Mouse (Mus musculus) heart, embryonic 16.5 days (tissue): ENCODE measurements around the gene Rps4x. TPM values are rescaled to one million over a fixed set of nuclear protein-coding genes. Genes with fewer than 3 reads are reported as not detected.
"Not testable (repeated sequence)": the region's sequence is repeated elsewhere in the genome, so short reads cannot be mapped to it uniquely, and the experiment has no call there.

Experiments used
- ATAC-seq: fragments of 200-750 bp; cut with Nextera tagmentation; replicated peaks from 2 replicates; pipeline ENCODE4 v1.8.0; 2017; ENCODE audit warnings: moderate number of reproducible peaks; ENCODE audit not compliant: insufficient read depth, low FRiP score; ENCODE audit errors: extremely low read depth
- H3K27ac ChIP-seq: fragments of 300-500 bp; sonication (generic); 2 replicates; pipeline ENCODE4 v1.5.1; 2014; ENCODE audit warnings: mild to moderate bottlenecking, low read length, control low read depth, moderate library complexity
- H3K27me3 ChIP-seq: fragments of 300-500 bp; sonication (generic); 2 replicates; pipeline ENCODE4 v1.6.1; 2014; ENCODE audit warnings: low read length, mixed read lengths; ENCODE audit not compliant: control insufficient read depth, insufficient read depth
- H3K36me3 ChIP-seq: fragments of 300-500 bp; sonication (generic); 2 replicates; pipeline ENCODE4 v1.6.1; 2014; ENCODE audit not compliant: control insufficient read depth, insufficient read depth
- H3K4me1 ChIP-seq: fragments of 300-500 bp; sonication (generic); 2 replicates; pipeline ENCODE4 v1.6.1; 2014; ENCODE audit warnings: low read length, mixed read lengths; ENCODE audit not compliant: control insufficient read depth, insufficient read depth
- H3K4me2 ChIP-seq: fragments of 300-500 bp; sonication (generic); 2 replicates; pipeline ENCODE4 v1.6.1; 2014; ENCODE audit warnings: low read depth, mild to moderate bottlenecking, control low read depth, low read length
- H3K4me3 ChIP-seq: fragments of 300-500 bp; sonication (generic); 2 replicates; pipeline ENCODE4 v1.5.1; 2014; ENCODE audit warnings: mild to moderate bottlenecking, control low read depth, low read length
- H3K9ac ChIP-seq: fragments of 300-500 bp; sonication (generic); 2 replicates; pipeline ENCODE4 v1.6.1; 2014; ENCODE audit warnings: low read length, control low read depth
- H3K9me3 ChIP-seq: fragments of 300-500 bp; sonication (generic); replicated peaks from 2 replicates; pipeline ENCODE4 v1.6.1; 2016; ENCODE audit warnings: low read length; ENCODE audit not compliant: control insufficient read depth
- WGBS: fragments of 180-500 bp; shearing (Covaris S2); extraction: QIAGEN DNeasy Blood & Tissue Kit; methylation state at CpG from one replicate; pipeline ENCODE4 v1.1.7; 2014; 5-methylcytosine and 5-hydroxymethylcytosine counted together
- polyA plus RNA-seq: library from polyadenylated mRNA; unstranded; fragments of >200 nt; fragmentation: Nextera tagmentation; extraction: Ambion mirVana; gene quantifications from 2 replicates; pipeline ENCODE4 v1.2.1, GENCODE M21; 2015

Rps4x gene
- polyA plus RNA-seq, result 436 and 437 TPM in 2 replicates

GRCm38 (mm10) chrX:102188712-102189497 is at the start of gene Rps4x:
Gene Rps4x (minus strand): TSS chrX:102189394.
- peak within 1 kb of the TSS; percentile 82 for H3K9ac ChIP-seq
- H3K27me3 ChIP-seq, result no peaks in the 10 kb centered on the region
- peak within 1 kb of the TSS; percentile 81 for H3K27ac ChIP-seq
- H3K9me3 ChIP-seq, result no peaks in the 10 kb centered on the region
- ATAC-seq, result peak; percentile 83
- peak within 1 kb of the TSS; percentile 77 for H3K4me2 ChIP-seq
- 14% methylated on average over 37 of the region's 37 CpGs for WGBS
- H3K4me3 ChIP-seq, result peak within 1 kb of the TSS; percentile 70
- peaks cover 6% of the 10 kb centered on the region; the same call in 1 of the 2 replicates for H3K4me1 ChIP-seq
- H3K36me3 ChIP-seq, result peaks cover 7% of the 10 kb centered on the region

DNA sequence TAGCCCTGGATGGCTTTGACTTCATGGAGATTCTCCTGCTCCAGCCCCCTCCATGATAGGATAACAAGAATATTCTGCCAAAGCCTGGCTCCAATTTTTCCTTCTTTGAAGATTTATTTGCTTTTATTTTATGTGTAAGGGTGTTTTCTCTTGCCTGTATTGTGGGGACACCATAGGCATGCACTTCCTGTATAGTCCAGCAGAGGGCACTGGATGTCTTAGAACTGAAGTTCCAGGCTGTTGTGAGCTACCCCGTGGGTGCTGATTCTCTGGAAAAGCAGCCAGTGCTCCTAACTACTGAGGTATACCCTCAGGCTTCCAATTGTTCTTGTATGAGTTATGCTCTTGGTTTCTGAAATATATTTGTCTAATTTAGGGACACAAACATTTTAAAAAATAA is 29.9 kb upstream of the Rps4x start:
- Histone ChIP-seq H3K9ac (no peak overlapping the region), H3K4me1 (no peaks in the 10 kb centered on the region), H3K27me3 (no peaks in the 10 kb centered on the region), H3K36me3 (no peaks in the 10 kb centered on the region), H3K27ac (no peak overlapping the region), H3K4me3 (no peak overlapping the region), H3K4me2 (no peak overlapping the region), H3K9me3 (no peaks in the 10 kb centered on the region)
- 7% methylated on average over 1 of the region's 1 CpGs for WGBS
- ATAC-seq, result no peak

GRCm38 (mm10) chrX:102215356-102215755 is 26.2 kb upstream of the Rps4x start:
- H3K4me2 ChIP-seq, H3K4me1 ChIP-seq, H3K27me3 ChIP-seq, H3K36me3 ChIP-seq, H3K9ac ChIP-seq, ATAC-seq, H3K4me3 ChIP-seq, H3K27ac ChIP-seq, H3K9me3 ChIP-seq: not testable (repeated sequence)
- 44% methylated on average over 7 of the region's 9 CpGs for WGBS

DNA sequence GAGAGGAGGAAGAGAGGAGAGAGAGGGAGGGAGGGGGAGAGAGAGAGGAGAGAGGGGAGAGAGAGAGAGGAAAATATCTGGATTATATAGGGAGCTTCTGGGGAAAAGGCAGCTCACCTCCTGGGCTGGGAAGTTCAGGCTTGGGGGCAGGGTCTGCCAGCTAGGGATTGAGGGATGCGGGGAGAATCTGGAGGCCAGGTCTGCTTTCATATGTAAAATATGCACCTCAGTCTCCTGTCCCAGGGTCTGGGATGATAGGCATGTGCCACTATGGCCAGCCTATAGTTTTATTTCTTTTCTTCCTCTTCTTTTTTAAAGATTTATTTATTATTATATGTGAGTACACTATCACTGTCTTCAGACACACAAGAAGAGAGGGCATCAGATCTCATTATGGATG is 1.6 kb upstream of the Rps4x start:
- Histone ChIP-seq H3K4me2 (no peak overlapping the region), H3K36me3 (peaks cover 2% of the 10 kb centered on the region; the same call in 1 of the 2 replicates), H3K4me3 (no peak overlapping the region), H3K27me3 (no peaks in the 10 kb centered on the region), H3K9ac (no peak overlapping the region), H3K9me3 (no peaks in the 10 kb centered on the region), H3K27ac (no peak overlapping the region), H3K4me1 (peaks cover 6% of the 10 kb centered on the region; the same call in 1 of the 2 replicates)
- 57% methylated on average over 1 of the region's 1 CpGs for WGBS
- ATAC-seq, result no peak

GRCm38 (mm10) chrX:102189581-102189980 is 387 bp upstream of the Rps4x start:
- peak overlapping the region; percentile 37; the same call in 1 of the 2 replicates for H3K4me2 ChIP-seq
- H3K36me3 ChIP-seq, result peaks cover 3% of the 10 kb centered on the region
- ATAC-seq, result no peak
- peaks cover 6% of the 10 kb centered on the region; the same call in 1 of the 2 replicates for H3K4me1 ChIP-seq
- H3K27me3 ChIP-seq, result no peaks in the 10 kb centered on the region
- H3K9ac ChIP-seq, result no peak overlapping the region
- no peaks in the 10 kb centered on the region for H3K9me3 ChIP-seq
- H3K4me3 ChIP-seq, result peak overlapping the region; percentile 70; the same call in 1 of the 2 replicates
- H3K27ac ChIP-seq, result no peak overlapping the region
- 40% methylated on average over 5 of the region's 5 CpGs for WGBS

DNA sequence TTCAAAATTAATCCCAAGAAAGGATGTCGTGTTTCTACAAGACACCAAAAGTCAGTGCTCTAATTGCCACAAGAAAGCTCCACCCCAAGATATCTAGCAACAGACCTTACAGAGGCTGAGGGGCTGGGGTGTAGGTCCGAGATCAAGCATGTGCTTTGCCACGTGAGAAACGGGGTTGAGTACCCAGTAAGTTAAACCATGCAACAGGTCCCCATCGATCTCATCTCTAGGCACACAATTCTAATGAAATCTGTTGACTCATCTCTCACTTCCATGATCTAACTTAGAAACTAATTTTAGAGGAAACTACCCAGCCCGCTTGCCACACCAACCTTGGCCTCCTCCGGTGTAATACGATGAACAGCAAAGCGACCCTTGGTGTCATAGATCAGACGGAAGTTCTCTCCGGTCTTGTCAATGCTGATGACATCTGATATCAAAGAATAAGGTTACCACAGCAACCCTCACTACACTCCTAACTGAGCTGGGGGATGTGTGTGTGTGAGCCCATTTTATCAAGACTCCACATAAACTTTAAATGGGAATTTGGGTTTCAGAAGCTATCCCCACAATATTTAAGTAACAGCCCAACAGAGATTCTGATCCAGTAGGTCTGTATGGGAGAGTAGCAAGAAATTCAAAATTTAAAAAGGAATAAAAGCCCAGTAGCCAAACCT is 2.0 kb downstream of the Rps4x start:
- no peaks in the 10 kb centered on the region for H3K9me3 ChIP-seq
- no peaks in the 10 kb centered on the region for H3K27me3 ChIP-seq
- peak overlapping the region; percentile 82 for H3K9ac ChIP-seq
- no peak overlapping the region for H3K27ac ChIP-seq
- WGBS, result 31% methylated on average over 11 of the region's 11 CpGs
- H3K36me3 ChIP-seq, result peaks cover 13% of the 10 kb centered on the region
- no peak for ATAC-seq
- peak overlapping the region; percentile 77 for H3K4me2 ChIP-seq
- H3K4me1 ChIP-seq, result peaks cover 6% of the 10 kb centered on the region; the same call in 1 of the 2 replicates
- H3K4me3 ChIP-seq, result peak overlapping the region; percentile 70

DNA sequence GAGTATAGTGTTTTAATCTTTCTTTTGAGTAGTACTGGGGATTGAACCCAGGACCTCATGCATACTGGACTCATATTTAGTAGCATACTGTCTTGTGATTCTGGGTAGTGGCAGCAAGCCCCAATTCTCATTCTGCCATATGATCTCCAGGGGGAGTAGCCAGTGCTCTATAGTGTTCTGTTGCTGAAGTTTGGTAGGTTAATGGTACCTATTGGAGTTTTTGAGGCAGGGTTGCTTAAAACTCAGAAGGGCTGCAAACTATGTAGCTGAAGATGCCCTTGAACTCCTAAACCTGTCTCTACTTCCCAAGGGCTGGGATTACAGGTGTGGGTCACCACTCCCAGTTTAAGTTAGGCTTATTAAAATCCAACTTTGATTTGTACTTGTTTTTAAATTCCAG is 6.6 kb downstream of the Rps4x start:
- H3K4me3 ChIP-seq, result no peak overlapping the region
- no peak overlapping the region for H3K27ac ChIP-seq
- no peak for ATAC-seq
- H3K4me1 ChIP-seq, result peaks cover 5% of the 10 kb centered on the region; the same call in 1 of the 2 replicates
- H3K9me3 ChIP-seq, result no peaks in the 10 kb centered on the region
- no peaks in the 10 kb centered on the region for H3K27me3 ChIP-seq
- H3K36me3 ChIP-seq, result peaks cover 13% of the 10 kb centered on the region
- no peak overlapping the region for H3K4me2 ChIP-seq
- no peak overlapping the region for H3K9ac ChIP-seq

- H3K36me3 ChIP-seq, result no peaks in the 10 kb centered on the region
- no peak overlapping the region for H3K9ac ChIP-seq
- H3K4me1 ChIP-seq, result no peaks in the 10 kb centered on the region
- no peaks in the 10 kb centered on the region for H3K9me3 ChIP-seq
- no peak overlapping the region for H3K4me3 ChIP-seq
- no peaks in the 10 kb centered on the region for H3K27me3 ChIP-seq
- WGBS, result 77% methylated on average over 5 of the region's 5 CpGs
- no peak overlapping the region for H3K27ac ChIP-seq
- H3K4me2 ChIP-seq, result no peak overlapping the region
- ATAC-seq, result no peak
Observed at GRCm38 (mm10) chrX:102175538-102176287, 13.5 kb downstream of the Rps4x start.
